Mouse (Mus musculus): ENCODE measurements around the gene Cnfn.

Cnfn gene

GRCm38 (mm10) chr7:25390054-25390770 is 20.7 kb upstream of the Cnfn start:
- peak; percentile 59 for DNase-seq (ENCODE audit: low spot score)

GRCm38 (mm10) chr7:25388916-25389315 is 19.4 kb upstream of the Cnfn start:
- no peak for DNase-seq (ENCODE audit: low spot score)

- DNase-seq (ENCODE audit: low spot score) = no peak
Measured at GRCm38 (mm10) chr7:25387811-25388440, 18.4 kb upstream of the Cnfn start.

- DNase-seq (ENCODE audit: low spot score) = peak; percentile 44
Measured at GRCm38 (mm10) chr7:25385850-25386555, 16.5 kb upstream of the Cnfn start.

GRCm38 (mm10) chr7:25385259-25385658 is 15.7 kb upstream of the Cnfn start:
- DNase-seq (ENCODE audit: low spot score) = no peak

- DNase-seq (ENCODE audit: low spot score) = no peak
Measured at GRCm38 (mm10) chr7:25384818-25385217, 15.3 kb upstream of the Cnfn start.

GRCm38 (mm10) chr7:25384318-25384717 is 14.8 kb upstream of the Cnfn start:
- DNase-seq (ENCODE audit: low spot score) = no peak

GRCm38 (mm10) chr7:25383891-25384290 is 14.4 kb upstream of the Cnfn start:
- no peak for DNase-seq (ENCODE audit: low spot score)

- DNase-seq (ENCODE audit: low spot score) = no peak
Measured at GRCm38 (mm10) chr7:25383385-25383784, 13.9 kb upstream of the Cnfn start.

- no peak for DNase-seq (ENCODE audit: low spot score)
Measured at GRCm38 (mm10) chr7:25382541-25382940, 13.0 kb upstream of the Cnfn start.

GRCm38 (mm10) chr7:25381284-25381680 is 11.8 kb upstream of the Cnfn start:
- DNase-seq (ENCODE audit: low spot score) = no peak

GRCm38 (mm10) chr7:25380392-25381283 is 11.1 kb upstream of the Cnfn start:
- no peak for DNase-seq (ENCODE audit: low spot score)

GRCm38 (mm10) chr7:25379551-25380351 is 10.2 kb upstream of the Cnfn start:
- DNase-seq (ENCODE audit: low spot score) = peak; percentile 36

GRCm38 (mm10) chr7:25378181-25379100 is 8.9 kb upstream of the Cnfn start:
- no peak for DNase-seq (ENCODE audit: low spot score)

GRCm38 (mm10) chr7:25377100-25377700 is 7.7 kb upstream of the Cnfn start:
- no peak for DNase-seq (ENCODE audit: low spot score)

GRCm38 (mm10) chr7:25376556-25376955 is 7.0 kb upstream of the Cnfn start:
- DNase-seq (ENCODE audit: low spot score) = no peak

GRCm38 (mm10) chr7:25372441-25372840 is 2.9 kb upstream of the Cnfn start:
- no peak for DNase-seq (ENCODE audit: low spot score)

- no peak for DNase-seq (ENCODE audit: low spot score)
Measured at GRCm38 (mm10) chr7:25368333-25368732, 1.2 kb downstream of the Cnfn start.

GRCm38 (mm10) chr7:25367632-25368293 is 1.8 kb downstream of the Cnfn start:
- no peak for DNase-seq (ENCODE audit: low spot score)

Measured in spleen, adult 12 weeks (tissue).